Mouse (Mus musculus) liver, embryonic 14.5 days (tissue): ENCODE measurements around the gene Rfc5.

Experiments
- CTCF ChIP-seq: IDR thresholded peaks from 2 replicates; pipeline ENCODE4 v1.5.1; 2016; ENCODE audit warnings: antibody characterized with exemption, low read depth, control low read depth
- EP300 ChIP-seq: IDR thresholded peaks from 2 replicates; pipeline ENCODE4 v1.6.1; 2016; ENCODE audit warnings: antibody characterized with exemption, low read depth

- no peak for TF ChIP-seq CTCF
- no peak for TF ChIP-seq EP300
Observed at GRCm38 (mm10) chr5:117390895-117391294, 2.0 kb upstream of the Rfc5 start.
